Mouse (Mus musculus) gastrocnemius, adult 18-20 months (tissue): ENCODE data around the gene Snrpa1. TPM values are rescaled to one million over a fixed set of nuclear protein-coding genes. Genes with fewer than 3 reads are reported as not detected.

Source experiments
- DNase-seq: peaks from one replicate; pipeline ENCODE4 v3.0.0; 2021; ENCODE audit warnings: low spot score
- total RNA-seq, 2 experiments: library from RNA; stranded (reverse); gene quantifications; 2 replicates each; pipeline ENCODE4 v1.2.3; 2021

Snrpa1 gene
- total RNA-seq, 2 experiments from 2014 or later: 17.1 to 17.6 TPM

GRCm38 (mm10) chr7:66113561-66113960 is 54.8 kb downstream of the Snrpa1 start:
- DNase-seq: no peak

- DNase-seq: no peak
These were observed 57.1 kb downstream of the Snrpa1 start for GRCm38 (mm10) chr7:66115821-66116343.

DNA sequence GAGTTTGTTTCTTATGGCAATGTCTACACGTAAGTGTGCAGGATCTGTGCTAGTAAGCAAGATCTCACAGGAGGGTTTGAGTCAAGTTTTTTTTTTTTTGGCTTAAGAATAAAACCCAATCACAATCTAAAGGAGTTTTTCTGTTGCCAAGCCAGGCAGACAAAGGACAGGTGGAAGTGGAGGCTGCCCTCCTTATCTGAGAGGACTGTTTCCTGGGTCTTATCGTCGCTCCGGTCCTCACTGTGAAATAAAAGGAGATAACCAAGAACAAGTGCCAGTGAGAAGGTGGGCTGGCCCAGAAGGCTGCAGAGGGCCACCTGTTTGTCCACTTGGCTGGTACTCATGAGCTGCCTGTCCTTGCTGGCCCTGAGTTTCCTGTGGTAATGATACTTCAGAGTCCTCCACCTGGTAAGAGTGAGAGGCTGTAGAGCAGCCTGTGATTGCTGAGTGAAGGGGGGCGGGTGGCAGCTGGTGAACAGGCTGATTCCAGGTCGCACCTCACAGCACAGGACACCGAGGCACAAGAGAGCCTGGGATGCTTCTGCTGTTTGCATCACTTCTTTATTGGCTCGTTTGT is 58.2 kb downstream of the Snrpa1 start:
- DNase-seq: no peak

DNA sequence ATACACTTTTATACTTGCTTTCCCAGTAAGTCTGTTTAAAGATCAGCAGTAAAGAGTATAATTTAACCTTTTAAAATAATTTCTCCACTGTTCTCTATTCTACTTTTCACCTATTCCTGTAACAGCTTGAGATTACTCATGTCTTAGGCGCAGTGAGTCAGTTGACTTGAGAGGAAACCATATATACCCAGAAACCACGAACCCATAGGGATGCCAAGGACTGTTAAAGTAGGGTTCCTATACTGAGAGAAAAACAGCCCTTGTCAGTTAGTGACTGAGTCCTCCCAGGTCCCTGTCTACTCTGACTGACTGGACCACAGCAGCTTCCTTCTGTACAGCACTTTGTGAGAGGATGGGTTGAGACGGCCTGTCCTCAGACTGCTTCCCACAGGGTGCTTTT is 59.2 kb downstream of the Snrpa1 start:
- DNase-seq: no peak

GRCm38 (mm10) chr7:66118796-66119195 is 60.0 kb downstream of the Snrpa1 start:
- no peak for DNase-seq

DNA sequence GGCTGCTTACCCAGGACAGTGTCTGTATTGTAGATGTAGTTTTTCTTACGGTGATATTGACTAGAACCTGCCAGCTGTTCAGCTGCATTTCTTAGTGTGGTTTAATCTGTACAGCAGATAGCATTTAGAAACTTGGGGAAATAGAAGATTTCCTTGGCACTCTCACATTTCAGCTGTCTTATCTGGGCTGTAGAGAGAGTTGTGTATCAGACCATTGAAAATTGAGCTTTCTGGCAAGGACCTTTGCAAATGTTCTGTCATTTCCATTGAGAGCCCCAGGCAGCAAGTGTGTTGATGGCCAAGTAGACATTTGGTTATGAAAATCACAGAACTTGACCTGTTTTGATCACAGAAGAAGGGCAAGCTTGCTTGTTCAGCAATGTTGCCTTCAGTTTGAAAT is 61.3 kb downstream of the Snrpa1 start:
- DNase-seq: no peak

DNA sequence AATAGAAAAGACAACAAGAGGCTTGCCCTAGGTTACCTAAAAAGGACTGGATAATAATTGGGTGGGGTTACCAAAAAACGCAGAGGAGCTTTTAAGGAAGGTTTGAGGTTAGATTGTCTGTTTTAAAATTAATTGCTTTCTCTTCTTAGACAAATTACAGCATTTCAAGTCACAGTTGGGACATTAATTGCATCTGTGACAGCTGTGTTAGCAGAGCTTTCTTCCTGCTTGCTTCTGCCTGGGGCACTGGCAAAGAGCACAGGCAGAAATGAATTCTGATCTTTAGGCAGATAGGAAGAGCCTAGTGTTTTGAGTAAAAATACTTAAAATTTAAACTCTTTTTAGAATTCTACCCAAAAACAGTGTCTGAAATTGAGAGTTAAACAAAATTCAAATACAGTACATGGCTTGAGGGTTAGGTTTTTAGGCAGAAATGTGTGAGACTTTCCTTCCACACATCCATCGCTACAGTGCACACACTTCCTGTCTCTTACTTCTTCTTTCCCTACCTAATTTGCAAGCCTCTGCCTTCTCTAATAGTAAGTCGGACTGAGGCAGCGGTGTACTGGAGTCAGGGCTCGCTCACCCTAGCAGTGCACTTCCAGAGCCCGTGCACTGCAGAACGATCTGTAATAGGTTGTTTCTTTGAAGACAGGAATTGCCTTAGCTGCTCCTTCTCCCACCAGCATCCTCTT is 62.0 kb downstream of the Snrpa1 start:
- no peak for DNase-seq

Other genes starting within 250 kb of the Snrpa1 start
- 10 to 100 TPM; 15.8 to 19.4 TPM for gene Pcsk6, start 197.3 kb upstream of the Snrpa1 start, total RNA-seq
- not detected for gene Gm45213, start 15.4 kb upstream of the Snrpa1 start, total RNA-seq
- gene Selenos, start 20.6 kb downstream of the Snrpa1 start, total RNA-seq: 10 to 100 TPM; 32.0 to 32.5 TPM
- 1 to 10 TPM; 3.1 to 3.8 TPM for gene Chsy1, start 50.5 kb downstream of the Snrpa1 start, total RNA-seq